ENCODE assay signal across 8 mouse cellular contexts in genomic region chr5:41888834-41889233, GRCm38 (mm10). TPM values are rescaled to one million over a fixed set of nuclear protein-coding genes. Genes with fewer than 3 reads are reported as not detected.
DNase-seq lines count a peak whose midpoint lies in the region; ATAC-seq and TF ChIP-seq lines count a peak whose summit lies in the region.
"Had no signal": no experiment of that assay in that cellular context is flagged by ENCODE, and none has a peak within 500 bp of the region (broad histone marks: within the 10 kb centered on the region; RNA-seq: fewer than 3 reads in every experiment).

No protein-coding gene starts in this region.

- no peaks in the 10 kb centered on the region for H3K9me3 ChIP-seq in limb, embryonic 14.5 days (ENCODE audit: control insufficient read depth, low read length)
- H3K9me3 ChIP-seq in limb, embryonic 10.5 days (replicated peaks): no peaks in the 10 kb centered on the region
- H3K9me3 ChIP-seq: midbrain, embryonic 12.5 days had no signal

- 60% methylated on average over 3 of the region's 3 CpGs for WGBS in limb, embryonic 14.5 days
- WGBS in limb, embryonic 10.5 days: 75% methylated on average over 3 of the region's 3 CpGs

- intact Hi-C loops in heart, postnatal 10 days (cut with DNase I): loop anchor here (2.0 to 10.0 kb wide), 3 partner anchors 83 to 1742 kb away; no protein-coding TSS in a partner anchor

- DNase-seq in limb, embryonic 14.5 days (ENCODE audit: low spot score): peak; percentile 40
- DNase-seq in limb, embryonic 10.5 days (ENCODE audit: low spot score): no peak
- peak; percentile 54 for DNase-seq in cerebellum, adult 8-10 months
- DNase-seq in layer of hippocampus, adult 8-10 months (ENCODE audit: low spot score in 2 of 2): peak; percentile 23 to 27
- peak; percentile 35 for DNase-seq in right cerebral cortex, postnatal 25 days
- DNase-seq in urinary bladder, postnatal 4 days (ENCODE audit: low spot score in 2 of 2): no peak
- DNase-seq in heart, postnatal 10 days: no peak

- H3K4me2 ChIP-seq in limb, embryonic 14.5 days (replicated peaks; ENCODE audit: low read depth, low read length, severe bottlenecking): no peak overlapping the region
- H3K4me2 ChIP-seq: midbrain, embryonic 12.5 days had no signal

- H3K4me1 ChIP-seq in limb, embryonic 14.5 days (ENCODE audit: control insufficient read depth, insufficient read depth, low read length): 0 out of 2 replicates have a peak, but pooled peaks cover 3% of the 10 kb centered on the region
- H3K4me1 ChIP-seq in limb, embryonic 10.5 days: no peaks in the 10 kb centered on the region

- ATAC-seq in limb, embryonic 14.5 days (ENCODE audit: low FRiP score, low read depth): no peak

- no peak overlapping the region for H3K27ac ChIP-seq in limb, embryonic 14.5 days (replicated peaks; ENCODE audit: low read depth, low read length)
- no peak overlapping the region for H3K27ac ChIP-seq in limb, embryonic 10.5 days
- H3K27ac ChIP-seq: midbrain, embryonic 12.5 days had no signal

- no peak overlapping the region for H3K4me3 ChIP-seq in limb, embryonic 14.5 days (replicated peaks; ENCODE audit: low read length)
- no peak overlapping the region for H3K4me3 ChIP-seq in limb, embryonic 10.5 days
- H3K4me3 ChIP-seq: midbrain, embryonic 12.5 days had no signal

- H3K9ac ChIP-seq in limb, embryonic 14.5 days (ENCODE audit: low read depth, low read length, severe bottlenecking): no peak overlapping the region
- H3K9ac ChIP-seq: midbrain, embryonic 12.5 days had no signal

- H3K36me3 ChIP-seq in limb, embryonic 14.5 days (ENCODE audit: control insufficient read depth, insufficient read depth, low read length): no peaks in the 10 kb centered on the region
- no peaks in the 10 kb centered on the region for H3K36me3 ChIP-seq in limb, embryonic 10.5 days
- H3K36me3 ChIP-seq: midbrain, embryonic 12.5 days had no signal

- TF ChIP-seq POLR2A in limb, embryonic 14.5 days (IDR thresholded peaks at IDR 0.05; ENCODE audit: borderline replicate concordance, extremely low read depth, insufficient read depth, insufficient read length): no peak

- no peaks in the 10 kb centered on the region for H3K27me3 ChIP-seq in limb, embryonic 14.5 days (ENCODE audit: control insufficient read depth, insufficient read depth, low read length)
- peaks cover 4% of the 10 kb centered on the region for H3K27me3 ChIP-seq in limb, embryonic 10.5 days (ENCODE audit: low read depth, poor library complexity, severe bottlenecking)

RNA-seq across cellular contexts. Expression of gene Bod1l, which starts 44.7 kb away (rescaled TPM):
- 8.5 and 11.8 TPM in 2 replicates for polyA plus RNA-seq in limb, embryonic 14.5 days (2012; rRNA removed)
- 23.9 and 27.6 TPM in 2 replicates for polyA plus RNA-seq in limb, embryonic 14.5 days (2014; fragmentation: Nextera tagmentation; extraction: Ambion mirVana)
- polyA plus RNA-seq in limb, embryonic 10.5 days (2016; fragmentation: Nextera tagmentation; extraction: Ambion mirVana): 15.7 and 18.5 TPM in 2 replicates
- total RNA-seq in layer of hippocampus, adult 8-10 months (2022): 10 to 100 TPM; 36.6 to 39.2 (median 38.4) TPM
- 10 to 100 TPM; 16.7 to 19.6 TPM for total RNA-seq in heart, postnatal 10 days (2021)

Comparison
In these comparisons a context has a peak if more than half of its experiments do, and no peak if none do; other contexts are left out.
1. DNase-seq: peak in limb, embryonic 14.5 days (single experiment), cerebellum, adult 8-10 months (single experiment), layer of hippocampus, adult 8-10 months (2 of 2) and right cerebral cortex, postnatal 25 days (single experiment); none in limb, embryonic 10.5 days (single experiment), urinary bladder, postnatal 4 days (0 of 2) and heart, postnatal 10 days (0 of 2).